Mouse (Mus musculus): ENCODE results near the gene Atpif1.
A peak's percentile ranks its signal among the peaks of the same experiment; 100 is the strongest.
"Not testable (repeated sequence)": the region's sequence is repeated elsewhere in the genome, so short reads cannot be mapped to it uniquely, and the experiment has no call there.

Gene Atpif1

DNA sequence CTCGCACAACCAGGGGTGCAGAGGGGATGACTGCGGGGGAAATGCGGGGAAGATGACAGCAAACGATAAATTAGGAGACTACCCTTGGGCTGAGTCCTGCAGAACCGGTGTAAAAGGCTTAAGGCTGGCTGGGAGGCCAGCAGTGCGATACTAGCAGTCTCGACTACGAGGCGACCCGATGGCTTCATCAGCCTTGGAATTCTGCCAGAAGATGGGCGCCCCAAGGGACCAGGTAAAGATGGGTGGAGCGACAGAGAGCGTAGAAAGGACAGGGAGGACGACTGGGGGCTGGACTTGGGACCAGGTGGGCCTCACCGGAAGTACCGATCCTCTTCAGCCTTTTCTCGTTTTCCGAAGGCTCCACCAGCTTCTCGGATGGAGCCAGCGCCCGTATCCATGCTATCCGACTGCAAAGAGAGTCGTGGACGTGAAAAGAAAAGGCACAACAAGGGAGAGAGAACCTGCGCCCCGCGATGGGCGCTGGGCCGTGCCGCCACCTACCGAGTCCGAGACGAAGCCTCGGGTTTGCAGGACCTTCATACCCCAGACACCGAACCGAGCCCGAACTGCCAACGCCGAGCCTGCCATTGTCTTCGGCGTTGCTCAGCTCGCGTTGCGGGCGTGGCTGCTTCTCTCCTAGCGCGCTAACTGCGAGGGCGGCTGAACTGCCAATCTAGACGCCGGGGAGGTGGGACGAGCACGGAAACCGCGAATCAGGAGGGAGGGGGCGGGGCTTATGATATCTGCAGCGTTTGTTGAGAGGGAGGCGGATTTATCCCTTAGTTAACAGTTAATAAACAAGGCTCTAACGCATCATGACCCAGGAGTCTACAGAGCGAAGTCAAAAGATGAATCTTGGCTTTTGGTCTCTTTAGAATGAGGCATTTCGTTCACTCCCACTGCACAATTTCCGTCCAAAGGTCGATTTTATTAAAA, at the start of gene Atpif1:
Gene Atpif1, minus strand, starts transcription at position 679 of the 936 bp plus-strand sequence.
- DNase-seq, result peak; percentile 89 to 90

DNA sequence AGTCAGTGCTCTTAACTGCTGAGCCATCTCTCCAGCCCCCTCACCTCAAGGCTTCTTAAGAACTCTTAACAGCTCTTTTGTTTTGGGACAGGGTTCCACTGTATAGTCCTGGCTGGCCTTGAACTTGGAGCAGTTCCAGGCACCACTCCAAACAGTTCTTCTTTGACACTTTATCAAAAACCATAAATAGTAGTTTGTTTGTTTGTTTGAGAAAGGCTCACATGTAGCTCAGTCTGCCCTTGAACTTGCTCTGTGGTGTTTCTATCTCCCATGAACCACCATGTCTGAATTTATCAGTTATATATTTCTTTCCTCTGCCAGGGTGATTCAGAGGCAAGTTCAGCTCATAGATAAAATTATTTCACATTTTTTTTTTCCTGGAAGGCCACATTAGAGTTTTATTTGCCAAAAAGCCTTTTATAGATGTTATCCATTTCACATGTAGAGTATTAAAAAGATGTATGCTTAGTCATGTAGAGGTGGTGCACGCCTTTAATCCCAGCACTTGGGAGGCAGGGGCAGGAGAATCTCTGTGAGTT, 41.4 kb upstream of the Atpif1 start:
- DNase-seq, result no peak

DNA sequence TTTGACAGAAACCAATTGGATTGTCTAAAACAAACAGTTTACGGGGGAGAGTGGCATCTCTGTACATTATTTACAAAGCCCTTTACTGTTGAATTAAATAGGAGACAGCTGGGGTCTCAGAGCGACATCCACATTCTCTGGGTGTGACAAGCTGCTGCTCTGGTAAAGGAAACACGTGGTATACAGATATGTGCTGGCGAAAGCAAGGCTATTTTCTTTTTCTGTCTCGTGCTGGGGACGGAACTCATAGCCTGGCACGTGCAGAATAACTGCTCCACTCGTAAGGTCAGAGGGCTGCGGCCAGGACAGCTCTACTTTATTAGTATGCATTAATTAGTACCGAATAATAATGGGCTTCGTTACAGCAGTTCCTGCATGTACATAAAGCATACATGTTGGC, 39.9 kb upstream of the Atpif1 start:
- DNase-seq, result no peak

DNA sequence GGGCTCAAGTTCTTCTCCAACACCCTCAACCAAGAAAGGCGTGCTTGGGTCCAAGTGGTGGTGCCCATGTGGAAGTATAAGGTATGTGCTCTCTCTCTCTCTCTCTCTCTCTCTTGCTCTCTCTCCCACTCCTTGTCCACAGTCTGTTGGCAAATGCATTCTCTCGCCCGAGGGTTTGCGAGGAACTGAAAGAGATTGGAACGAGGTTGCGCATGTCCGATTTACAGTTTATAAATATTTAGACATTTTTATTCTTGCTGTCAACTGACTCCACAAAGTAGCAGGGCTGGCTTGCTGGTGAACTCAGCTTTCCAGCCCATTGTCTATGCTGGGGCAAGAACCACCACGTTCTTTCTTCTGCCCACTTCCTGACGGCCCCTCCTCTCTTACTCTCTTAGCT, 37.7 kb upstream of the Atpif1 start:
- no peak for DNase-seq

DNA sequence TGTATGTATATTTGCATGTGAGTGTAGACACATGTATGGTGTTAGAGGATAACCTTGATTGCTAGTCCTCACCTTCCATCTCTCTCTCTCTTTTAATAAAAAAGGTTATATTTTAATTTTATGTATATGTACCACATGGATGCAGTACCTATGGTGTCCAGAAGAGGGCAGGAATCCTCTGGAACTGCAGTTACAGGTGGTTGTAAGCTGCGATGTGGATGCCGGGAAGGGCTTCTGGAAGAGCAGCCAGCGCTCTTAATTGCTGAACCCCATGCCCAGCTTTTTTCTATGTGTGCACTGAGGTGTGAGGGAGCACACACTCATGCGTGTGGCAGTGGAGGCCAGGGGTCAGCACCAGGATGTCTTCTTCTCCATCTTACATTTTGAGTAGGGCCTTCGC, 35.7 kb upstream of the Atpif1 start:
- DNase-seq, result no peak

DNA sequence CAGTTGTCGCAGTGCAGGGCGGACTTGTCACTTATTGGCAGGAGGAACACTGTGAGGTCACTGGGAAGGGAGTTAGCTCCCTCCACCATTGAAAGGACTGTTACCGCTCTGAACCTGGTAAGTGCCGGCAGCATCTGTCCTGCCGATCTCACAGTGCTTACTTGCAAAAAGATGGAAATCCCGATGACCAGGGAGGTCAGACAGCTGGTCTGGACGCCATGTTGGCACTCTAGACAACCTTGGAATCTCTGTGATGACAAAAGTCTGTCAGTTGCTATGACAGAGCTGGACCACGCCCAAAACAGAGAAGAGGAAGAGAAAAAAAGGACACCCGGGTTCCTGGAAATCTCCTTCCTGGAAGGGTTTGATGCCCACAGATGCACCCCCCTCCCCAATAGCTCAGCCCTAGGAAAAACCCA, 33.9 kb upstream of the Atpif1 start:
- DNase-seq, result no peak

DNA sequence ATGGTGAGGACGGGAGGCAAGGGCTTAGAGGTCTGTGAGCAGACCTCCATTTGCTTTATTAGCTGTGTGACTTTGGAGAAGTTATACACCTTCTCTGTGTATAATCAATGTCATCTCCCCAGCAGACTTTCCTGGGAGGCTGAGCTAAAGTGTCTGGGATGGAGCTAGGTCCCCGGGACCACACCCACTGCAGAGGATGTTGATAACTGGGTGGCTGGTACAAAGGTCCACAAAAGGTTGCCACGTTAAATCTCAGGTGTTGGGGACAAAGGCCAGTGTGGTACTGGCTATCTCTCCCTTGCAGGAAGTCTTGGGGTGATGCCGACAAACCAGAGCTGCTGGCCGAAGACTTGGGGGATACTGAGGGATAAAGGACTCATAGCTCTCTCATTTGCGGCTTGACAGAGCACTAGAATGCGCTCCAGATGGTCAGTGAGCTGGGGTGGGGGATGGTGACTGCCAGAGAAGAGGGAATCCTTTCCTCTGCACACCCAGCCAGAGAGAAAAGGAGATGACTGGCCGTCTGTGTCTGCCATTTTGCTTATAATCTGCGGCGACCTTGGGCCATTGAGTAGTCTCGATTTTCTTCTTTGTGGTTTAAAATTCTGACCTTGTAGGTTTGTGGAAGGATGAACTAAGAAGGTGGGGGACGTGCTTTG, 31.8 kb upstream of the Atpif1 start:
- no peak for DNase-seq

DNA sequence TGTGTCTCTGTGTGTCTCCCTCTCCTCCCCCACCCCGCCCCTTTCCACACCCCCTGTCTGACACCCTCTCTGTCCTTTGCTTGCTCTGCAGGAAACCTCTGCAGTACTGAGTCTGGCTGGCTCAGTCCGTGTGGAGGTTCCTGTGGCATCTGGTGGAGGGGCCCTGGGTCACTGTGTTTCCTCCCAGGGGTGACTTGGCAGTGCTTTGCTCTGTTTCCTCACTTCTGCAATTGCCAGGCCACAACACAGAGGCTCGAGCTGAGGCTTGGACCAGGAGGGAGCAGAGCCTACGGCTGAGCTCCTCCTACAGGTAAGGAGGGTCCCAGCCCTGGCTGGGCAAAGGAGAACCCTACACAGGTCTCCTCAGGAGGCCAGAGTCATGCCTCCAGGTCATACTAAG, 30.5 kb upstream of the Atpif1 start, which contains the start of gene Ptafr:
Gene Ptafr, plus strand, starts transcription at position 103 of the 400 bp plus-strand sequence.
- peak in 1 of 2 experiments; percentile 22 for DNase-seq

DNA sequence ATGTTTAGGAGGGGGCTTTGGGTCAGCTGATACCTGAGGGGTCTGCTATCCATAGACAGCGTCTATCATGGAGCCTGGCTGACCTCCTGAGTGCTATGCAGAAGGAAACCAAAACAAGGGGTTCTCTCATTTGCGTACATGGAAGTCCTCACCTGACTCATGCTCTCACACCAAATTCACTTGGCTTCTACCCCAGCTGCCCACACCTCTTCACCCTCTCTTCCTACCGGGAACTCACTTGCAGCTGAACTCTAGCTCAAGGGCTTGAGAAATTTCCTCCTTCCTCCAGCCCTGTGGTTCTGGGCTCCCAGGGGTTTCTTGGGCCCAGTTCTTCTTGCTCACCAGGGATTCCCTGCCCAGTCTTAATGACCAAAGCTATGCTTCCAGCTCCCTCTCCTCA, 29.8 kb upstream of the Atpif1 start:
- no peak for DNase-seq

DNA sequence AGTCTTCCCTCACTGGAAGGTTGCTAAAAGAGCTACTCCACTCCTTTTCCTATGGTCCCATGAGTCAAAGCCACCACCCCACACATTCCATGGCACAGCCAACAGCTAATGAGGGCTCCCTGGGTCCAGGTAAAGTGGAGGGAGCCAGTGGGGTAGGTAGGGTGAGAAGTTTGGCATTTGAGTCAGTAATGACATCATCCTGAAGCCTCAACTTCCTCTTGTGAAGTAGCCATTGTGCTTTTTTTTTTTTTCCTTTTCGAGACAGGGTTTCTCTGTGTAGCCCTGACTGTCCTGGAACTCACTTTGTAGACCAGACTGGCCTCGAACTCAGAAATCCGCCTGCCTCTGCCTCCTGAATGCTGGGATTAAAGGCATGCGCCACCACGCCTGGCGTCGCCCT, 22.1 kb upstream of the Atpif1 start:
- not testable (repeated sequence) for DNase-seq

DNA sequence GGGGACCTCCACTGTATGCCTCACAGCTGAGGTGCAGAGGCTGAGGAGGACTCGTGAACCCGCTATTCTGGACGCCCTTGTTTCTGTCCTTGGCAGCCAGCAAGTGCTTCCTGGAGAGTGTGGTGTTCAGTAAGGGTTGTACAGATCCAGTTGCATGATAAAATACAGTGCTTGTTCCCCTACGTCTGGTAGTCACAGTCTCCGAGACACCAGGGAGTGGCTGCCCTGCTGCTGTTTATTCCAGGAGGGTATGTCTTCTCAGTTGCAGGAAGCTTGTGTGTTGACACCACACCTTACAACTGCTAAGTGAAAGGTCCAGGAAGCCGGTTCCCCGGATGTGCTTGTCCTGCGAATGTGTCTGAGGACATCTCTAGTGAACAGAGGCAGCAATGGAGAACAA, 21.2 kb upstream of the Atpif1 start:
- no peak for DNase-seq

DNA sequence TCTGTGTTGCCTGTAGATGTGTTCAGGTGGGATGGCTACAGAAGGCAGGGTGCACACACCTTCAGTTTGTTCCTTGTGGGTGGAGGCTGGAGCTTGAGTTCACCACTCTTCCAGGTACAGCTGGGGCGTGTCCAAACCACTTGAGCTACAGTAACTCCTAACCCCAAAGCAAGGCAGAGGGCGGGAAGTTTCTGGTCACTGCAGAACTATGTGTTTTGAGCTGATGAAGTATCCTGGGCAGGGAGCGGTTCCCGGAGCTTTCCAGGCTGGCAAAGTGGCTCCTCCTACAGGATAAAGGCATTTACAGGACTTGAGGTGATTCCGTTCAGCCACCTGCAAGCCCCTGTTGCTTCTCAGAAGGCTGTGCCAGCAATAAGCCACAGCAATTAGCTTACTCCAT, 20.8 kb upstream of the Atpif1 start:
- no peak for DNase-seq

DNA sequence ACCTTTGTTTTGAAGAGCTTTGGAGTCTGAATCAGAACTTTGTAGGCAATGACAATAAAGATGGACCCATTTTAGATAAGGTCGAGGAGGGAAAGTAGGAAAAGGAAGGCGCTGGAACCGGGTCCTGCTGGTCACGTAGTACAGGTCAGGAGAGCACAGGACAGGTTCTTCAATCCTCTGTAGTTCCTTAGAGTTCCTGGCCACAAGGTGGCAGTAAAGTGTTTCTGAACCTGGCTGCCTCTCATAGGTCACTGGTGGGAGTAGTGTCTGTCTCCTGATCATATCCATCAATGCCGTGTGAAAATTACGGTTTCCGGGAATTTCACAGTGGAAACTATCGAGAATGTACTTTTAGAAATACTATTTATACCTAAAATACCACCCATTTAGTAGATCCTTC, 12.4 kb upstream of the Atpif1 start:
- peak; percentile 67 to 82 for DNase-seq

DNA sequence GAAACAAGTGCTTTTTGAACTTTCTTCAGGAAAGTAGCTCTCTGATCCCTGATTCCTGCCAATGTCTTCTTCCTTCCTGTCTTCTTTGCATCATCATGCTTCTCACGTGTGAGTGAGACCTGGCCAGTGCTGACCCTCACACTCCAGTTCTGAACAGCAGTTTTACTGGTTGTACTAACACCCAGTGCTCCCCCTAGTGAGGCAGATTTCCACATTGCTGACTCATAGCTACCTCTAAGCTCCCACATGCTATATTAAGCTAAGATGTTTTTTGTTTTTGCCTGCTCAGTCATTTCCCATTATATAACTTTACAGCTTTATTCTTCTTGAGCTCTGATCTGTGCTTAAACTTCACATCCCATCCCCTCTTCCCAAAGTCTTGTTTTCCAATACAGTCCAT, 9.3 kb upstream of the Atpif1 start:
- no peak for DNase-seq

DNA sequence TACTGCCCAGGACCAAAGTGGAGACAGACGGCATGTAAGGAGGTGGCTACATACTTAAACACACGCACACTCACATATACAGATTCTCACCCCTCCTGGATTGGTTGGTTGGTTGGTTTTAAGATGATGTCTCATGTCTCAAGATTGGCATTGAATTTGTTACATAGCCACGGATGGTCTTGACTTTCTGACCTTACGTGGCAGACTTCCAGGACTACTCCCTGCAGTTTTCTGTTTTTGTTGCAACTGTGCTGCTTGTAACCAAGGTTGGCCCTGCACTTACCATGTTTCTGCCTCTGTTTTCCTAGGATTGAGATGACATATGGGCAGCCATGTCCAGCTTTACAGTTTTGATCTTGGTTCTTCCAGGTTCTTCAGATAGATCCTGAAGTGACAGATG, 8.0 kb upstream of the Atpif1 start:
- DNase-seq, result no peak

DNA sequence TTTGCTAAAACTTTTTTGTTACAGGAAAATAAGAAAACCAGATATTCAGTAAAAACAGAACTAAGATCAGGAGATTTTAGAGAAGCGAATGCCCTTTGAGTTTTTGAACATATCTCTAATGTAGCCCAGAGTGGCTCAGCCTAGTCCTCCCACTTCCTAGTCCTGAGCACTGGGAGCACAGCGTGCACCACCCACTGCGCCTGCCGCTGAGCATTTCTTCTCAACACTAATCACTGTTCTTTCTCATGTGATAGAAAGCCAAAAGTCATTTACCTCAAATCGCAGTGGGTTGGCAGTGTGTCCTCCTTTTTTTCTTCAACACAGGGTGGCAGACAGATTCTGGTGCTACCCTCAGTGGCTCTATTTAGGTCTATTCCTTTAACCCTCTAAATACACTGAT, 6.0 kb upstream of the Atpif1 start:
- DNase-seq, result no peak

DNA sequence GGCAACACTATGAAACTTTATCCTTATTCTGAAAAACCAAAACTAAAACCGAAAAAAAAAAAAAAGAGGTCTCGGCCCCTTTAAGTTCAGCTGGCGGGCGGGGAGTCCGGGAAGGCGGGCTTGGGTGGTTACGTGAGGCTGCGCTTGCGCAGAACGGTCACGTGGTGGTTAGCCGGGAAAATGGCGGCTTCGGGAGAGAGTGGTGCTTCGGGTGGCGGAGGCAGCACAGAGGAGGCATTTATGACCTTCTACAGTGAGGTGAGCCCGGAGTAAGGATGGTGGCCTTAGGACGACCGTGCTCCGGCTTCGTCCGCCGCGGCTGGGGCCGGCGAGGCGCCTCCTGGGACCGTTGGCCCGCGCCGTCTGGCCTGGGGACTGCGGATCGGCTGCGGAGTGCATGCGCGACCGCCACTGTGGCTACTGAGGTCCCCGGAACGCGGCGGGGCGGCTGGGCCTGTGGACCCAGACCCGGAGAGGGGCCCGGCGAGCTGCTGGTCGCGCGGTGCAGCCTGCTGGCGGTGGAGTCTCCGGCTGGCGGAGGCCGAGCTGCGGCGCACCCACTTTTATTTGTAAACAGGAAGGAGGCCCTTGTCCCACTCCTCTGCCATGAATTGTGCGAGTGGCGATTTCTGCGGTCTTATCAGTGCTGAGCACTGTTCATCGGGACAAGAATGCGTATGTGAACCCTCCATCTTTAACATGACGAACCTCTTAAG, 2.1 kb upstream of the Atpif1 start, which contains the start of gene Dnajc8:
Gene Dnajc8, plus strand, starts transcription at position 145 of the 716 bp plus-strand sequence.
- DNase-seq, result peak; percentile 94 to 96

DNA sequence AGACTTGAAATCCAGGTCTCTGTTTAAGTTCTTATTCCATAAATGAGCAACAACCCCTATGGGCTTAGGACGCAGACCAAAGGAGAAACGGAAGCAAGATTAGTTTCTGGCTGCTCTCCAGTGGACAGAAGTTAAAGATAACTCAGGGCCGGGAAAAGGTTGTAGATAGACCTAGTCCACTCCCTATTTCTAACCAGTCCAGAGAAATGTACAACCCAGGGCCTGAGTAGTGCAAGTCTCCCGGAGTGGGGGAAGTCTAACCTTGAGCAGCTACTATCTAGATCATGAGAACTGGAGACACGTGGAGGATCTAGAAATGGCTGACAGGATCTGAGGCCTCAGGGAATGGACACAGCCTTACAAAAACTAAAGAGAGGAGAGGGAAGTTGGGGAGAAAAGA, 963 bp downstream of the Atpif1 start:
- DNase-seq, result peak; percentile 51 to 76

DNA sequence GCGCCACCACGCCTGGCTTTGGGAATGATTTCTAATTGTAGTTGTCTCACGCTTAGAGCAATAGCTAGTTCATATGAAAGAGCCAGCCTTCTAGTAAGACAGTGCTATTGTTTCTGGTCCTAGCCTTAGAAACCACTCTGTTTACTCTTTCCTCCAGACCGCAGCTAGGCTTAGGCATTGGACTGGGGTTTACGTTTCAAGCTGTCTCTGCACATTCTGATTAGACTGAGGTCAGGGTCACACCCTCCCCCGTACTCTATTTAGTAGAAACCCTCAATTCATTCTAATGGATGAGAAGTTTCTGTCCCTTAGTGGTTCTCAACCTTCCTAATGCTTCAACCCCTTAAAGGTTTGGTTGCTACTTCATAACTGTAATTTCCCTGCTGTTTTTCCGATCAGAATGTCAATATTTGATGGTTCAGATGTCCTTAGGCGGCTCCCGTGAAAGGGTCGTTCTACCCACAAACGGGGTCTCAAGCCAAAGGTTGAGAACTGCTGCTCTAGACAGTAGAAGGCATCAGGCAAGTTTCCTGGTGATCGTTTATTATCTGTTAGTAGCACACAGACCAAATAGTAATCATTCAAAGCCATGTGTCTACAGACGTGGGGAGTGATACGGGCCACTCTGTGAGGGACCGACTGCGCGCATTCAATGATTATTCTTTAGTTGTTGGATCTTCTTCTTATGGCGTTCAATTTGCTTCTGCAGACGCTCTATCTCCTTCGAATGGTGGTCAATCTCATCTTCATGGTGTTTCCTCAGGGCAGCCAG, 3.2 kb downstream of the Atpif1 start:
- no peak for DNase-seq

DNA sequence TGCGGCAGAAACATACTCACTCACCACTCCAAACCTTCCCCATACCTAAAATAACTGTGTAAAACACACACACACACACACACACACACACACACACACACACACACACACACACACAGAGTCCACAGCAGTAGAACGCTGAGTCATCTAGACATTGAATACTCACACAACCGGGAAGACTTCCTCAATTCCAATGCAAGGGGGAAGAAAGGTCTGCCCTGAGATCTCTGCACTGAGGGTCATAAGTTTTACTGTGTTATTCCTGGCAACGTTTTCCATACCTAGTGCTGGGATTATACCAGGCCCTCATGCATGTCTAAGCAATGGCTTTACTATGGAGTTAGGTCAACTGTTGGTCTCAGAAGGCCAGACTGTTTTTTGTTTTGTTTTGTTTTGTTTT, 4.1 kb downstream of the Atpif1 start:
- peak in 1 of 2 experiments; percentile 61 for DNase-seq

DNA sequence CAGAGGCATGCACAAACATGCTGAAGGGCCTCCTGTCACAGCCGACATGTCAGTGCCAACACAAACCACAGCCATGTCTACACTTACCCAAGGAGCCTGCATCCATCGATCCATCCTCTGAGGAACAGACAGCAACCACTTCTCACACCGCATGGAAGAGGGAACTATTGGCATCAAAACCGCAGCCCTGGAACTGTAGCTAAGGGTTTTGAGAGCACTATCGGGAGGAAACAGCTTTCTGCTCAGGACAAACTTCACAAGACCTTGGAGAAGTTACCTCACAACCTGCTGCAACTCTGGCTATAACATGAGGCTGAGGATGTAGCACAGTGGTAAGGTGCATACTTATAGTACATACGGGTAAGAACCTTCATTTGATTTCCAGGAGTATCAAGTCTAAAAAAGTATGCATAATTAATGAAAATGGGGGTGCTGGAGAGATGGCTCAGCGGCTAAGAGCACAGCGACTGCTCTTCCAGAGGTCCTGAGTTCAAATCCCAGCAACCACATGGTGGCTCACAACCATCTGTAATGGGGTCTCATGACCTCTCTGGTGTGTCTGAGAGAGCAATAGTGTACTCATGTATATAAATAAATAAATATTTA, 5.4 kb downstream of the Atpif1 start:
- no peak for DNase-seq

DNA sequence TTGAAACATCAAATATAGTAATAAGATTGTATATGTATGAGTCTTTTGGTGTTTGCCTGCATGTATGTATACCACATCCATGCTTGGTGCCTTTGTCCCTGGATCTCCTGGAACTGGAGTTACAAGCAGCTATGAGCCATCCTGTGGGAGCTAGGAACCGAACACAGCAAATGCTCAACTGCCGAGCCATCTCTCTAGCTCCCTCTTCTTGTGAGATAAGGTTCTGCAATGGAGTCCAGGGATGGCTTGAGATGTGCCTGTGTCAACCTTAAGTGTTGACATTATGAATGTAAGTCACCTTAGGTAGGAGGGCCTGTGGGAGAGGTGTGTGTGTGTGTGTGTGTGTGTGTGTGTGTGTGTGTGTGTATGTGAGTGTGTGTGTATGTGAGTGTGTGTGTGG, 6.8 kb downstream of the Atpif1 start:
- DNase-seq, result no peak
